ENCODE assay signal across 8 mouse cellular contexts in genomic region chr19:5654720-5655298, GRCm38 (mm10). TPM values are rescaled to one million over a fixed set of nuclear protein-coding genes. Genes with fewer than 3 reads are reported as not detected.
DNase-seq lines count a peak whose midpoint lies in the region; ATAC-seq and TF ChIP-seq lines count a peak whose summit lies in the region.

No protein-coding gene starts in this region.

- H3K9me3 ChIP-seq in kidney, embryonic 16.5 days (ENCODE audit: low read length) = no peaks in the 10 kb centered on the region
- no peaks in the 10 kb centered on the region for H3K9me3 ChIP-seq in embryonic facial prominence, embryonic 13.5 days
- no peaks in the 10 kb centered on the region for H3K9me3 ChIP-seq in intestine, postnatal 0 days (ENCODE audit: control insufficient read depth)
- no peaks in the 10 kb centered on the region for H3K9me3 ChIP-seq in neural tube, embryonic 13.5 days

- ATAC-seq in kidney, embryonic 16.5 days (ENCODE audit: low FRiP score, low TSS enrichment) = no peak
- ATAC-seq in embryonic facial prominence, embryonic 13.5 days (ENCODE audit: insufficient number of reproducible peaks, insufficient read depth, low FRiP score, low TSS enrichment, low read depth) = no peak
- ATAC-seq in intestine, postnatal 0 days = no peak; the same call in 1 of the 2 replicates
- ATAC-seq in neural tube, embryonic 13.5 days (ENCODE audit: low read depth) = no peak

- intact Hi-C loops in gastrocnemius, postnatal 36 days (cut with DNase I) = no loop called here

- peaks cover 17% of the 10 kb centered on the region for H3K4me1 ChIP-seq in kidney, embryonic 16.5 days (ENCODE audit: insufficient read depth, low read length)
- H3K4me1 ChIP-seq in embryonic facial prominence, embryonic 13.5 days = peaks cover 14% of the 10 kb centered on the region
- H3K4me1 ChIP-seq in intestine, postnatal 0 days (replicated peaks; ENCODE audit: control insufficient read depth, insufficient read depth, low read length) = no peaks in the 10 kb centered on the region; the same call in 1 of the 2 replicates
- peaks cover 14% of the 10 kb centered on the region for H3K4me1 ChIP-seq in neural tube, embryonic 13.5 days (replicated peaks)

- no peaks in the 10 kb centered on the region for H3K27me3 ChIP-seq in kidney, embryonic 16.5 days (ENCODE audit: insufficient read depth, low read length)
- peaks cover 31% of the 10 kb centered on the region for H3K27me3 ChIP-seq in embryonic facial prominence, embryonic 13.5 days
- no peaks in the 10 kb centered on the region for H3K27me3 ChIP-seq in intestine, postnatal 0 days (replicated peaks; ENCODE audit: control insufficient read depth, insufficient read depth, low read length)
- H3K27me3 ChIP-seq in neural tube, embryonic 13.5 days = peaks cover 35% of the 10 kb centered on the region

- peak overlapping the region; percentile 52 for H3K4me3 ChIP-seq in kidney, embryonic 16.5 days (ENCODE audit: low read length)
- peak overlapping the region; percentile 50 for H3K4me3 ChIP-seq in embryonic facial prominence, embryonic 13.5 days
- H3K4me3 ChIP-seq in intestine, postnatal 0 days (ENCODE audit: low read depth, low read length) = peak overlapping the region; percentile 35
- peak overlapping the region; percentile 38 for H3K4me3 ChIP-seq in neural tube, embryonic 13.5 days

- H3K9ac ChIP-seq in kidney, embryonic 16.5 days (replicated peaks; ENCODE audit: low read length) = peak overlapping the region; percentile 55
- peak overlapping the region; percentile 71 for H3K9ac ChIP-seq in embryonic facial prominence, embryonic 13.5 days
- H3K9ac ChIP-seq in intestine, postnatal 0 days (ENCODE audit: low read depth, low read length) = no peak overlapping the region
- H3K9ac ChIP-seq in neural tube, embryonic 13.5 days = peak overlapping the region; percentile 62

- TF ChIP-seq CTCF in intestine, postnatal 0 days (IDR thresholded peaks at IDR 0.05; ENCODE audit: low read depth) = no peak

- H3K27ac ChIP-seq in kidney, embryonic 16.5 days (ENCODE audit: low read length) = no peak overlapping the region
- no peak overlapping the region for H3K27ac ChIP-seq in embryonic facial prominence, embryonic 13.5 days
- no peak overlapping the region for H3K27ac ChIP-seq in intestine, postnatal 0 days (ENCODE audit: low read depth, low read length)
- H3K27ac ChIP-seq in neural tube, embryonic 13.5 days (replicated peaks) = no peak overlapping the region

- H3K36me3 ChIP-seq in kidney, embryonic 16.5 days (ENCODE audit: insufficient read depth, low read length) = peaks cover 28% of the 10 kb centered on the region
- peaks cover 30% of the 10 kb centered on the region for H3K36me3 ChIP-seq in embryonic facial prominence, embryonic 13.5 days
- peaks cover 48% of the 10 kb centered on the region for H3K36me3 ChIP-seq in intestine, postnatal 0 days (ENCODE audit: control insufficient read depth, insufficient read depth)
- H3K36me3 ChIP-seq in neural tube, embryonic 13.5 days = peaks cover 22% of the 10 kb centered on the region; the same call in 1 of the 2 replicates

- 12% methylated on average over 43 of the region's 43 CpGs for WGBS in kidney, embryonic 16.5 days
- WGBS in embryonic facial prominence, embryonic 13.5 days = 7% methylated on average over 43 of the region's 43 CpGs
- WGBS in intestine, postnatal 0 days = 26% methylated on average over 43 of the region's 43 CpGs
- WGBS in neural tube, embryonic 13.5 days = 16% methylated on average over 43 of the region's 43 CpGs

- no peak for DNase-seq in kidney, postnatal 14 days
- no peak for DNase-seq in gastrocnemius, postnatal 36 days
- DNase-seq in right cerebral cortex, postnatal 10 days (ENCODE audit: low spot score in 2 of 2) = no peak
- DNase-seq in frontal cortex, adult 2 months (ENCODE audit: extremely low spot score in 1 of 2, low spot score in 1 of 2) = no peak

- peak overlapping the region; percentile 77 for H3K4me2 ChIP-seq in kidney, embryonic 16.5 days (replicated peaks; ENCODE audit: low read depth, low read length)
- peak overlapping the region; percentile 91 for H3K4me2 ChIP-seq in embryonic facial prominence, embryonic 13.5 days
- H3K4me2 ChIP-seq in intestine, postnatal 0 days (replicated peaks; ENCODE audit: low read depth) = peak overlapping the region; percentile 76
- H3K4me2 ChIP-seq in neural tube, embryonic 13.5 days = peak overlapping the region; percentile 67

RNA-seq across cellular contexts. Expression of gene Sipa1, which starts 8.7 kb away (rescaled TPM):
- 37.1 and 39.6 TPM in 2 replicates for polyA plus RNA-seq in kidney, embryonic 16.5 days (2015; fragmentation: Nextera tagmentation; extraction: Ambion mirVana)
- polyA plus RNA-seq in embryonic facial prominence, embryonic 13.5 days (2015; fragmentation: Nextera tagmentation; extraction: Ambion mirVana) = 24.1 and 24.6 TPM in 2 replicates
- 8.2 and 9.8 TPM in 2 replicates for polyA plus RNA-seq in intestine, postnatal 0 days (2015; fragmentation: Nextera tagmentation; extraction: Ambion mirVana)
- 19.1 and 19.8 TPM in 2 replicates for polyA plus RNA-seq in neural tube, embryonic 13.5 days (2015; fragmentation: Nextera tagmentation; extraction: Ambion mirVana)
- total RNA-seq in gastrocnemius, postnatal 36 days (2021) = 1 to 10 TPM; 6.9 to 9.5 TPM
- polyA plus RNA-seq in frontal cortex, adult 2 months (2012; rRNA removed) = 18.0 and 24.0 TPM in 2 replicates

RNA-seq across cellular contexts. Expression of gene Rela, which starts 17.5 kb away (rescaled TPM):
- 56.9 and 58.3 TPM in 2 replicates for polyA plus RNA-seq in kidney, embryonic 16.5 days (2015; fragmentation: Nextera tagmentation; extraction: Ambion mirVana)
- 47.4 and 53.0 TPM in 2 replicates for polyA plus RNA-seq in embryonic facial prominence, embryonic 13.5 days (2015; fragmentation: Nextera tagmentation; extraction: Ambion mirVana)
- 28.4 and 31.9 TPM in 2 replicates for polyA plus RNA-seq in intestine, postnatal 0 days (2015; fragmentation: Nextera tagmentation; extraction: Ambion mirVana)
- 33.8 and 36.5 TPM in 2 replicates for polyA plus RNA-seq in neural tube, embryonic 13.5 days (2015; fragmentation: Nextera tagmentation; extraction: Ambion mirVana)
- 10 to 100 TPM; 12.4 to 14.9 TPM for total RNA-seq in gastrocnemius, postnatal 36 days (2021)
- 32.6 and 33.4 TPM in 2 replicates for polyA plus RNA-seq in frontal cortex, adult 2 months (2012; rRNA removed)

RNA-seq across cellular contexts. Expression of gene Map3k11, which starts 33.7 kb away (rescaled TPM):
- 41.5 and 43.8 TPM in 2 replicates for polyA plus RNA-seq in kidney, embryonic 16.5 days (2015; fragmentation: Nextera tagmentation; extraction: Ambion mirVana)
- polyA plus RNA-seq in embryonic facial prominence, embryonic 13.5 days (2015; fragmentation: Nextera tagmentation; extraction: Ambion mirVana) = 19.2 and 20.5 TPM in 2 replicates
- 29.4 and 29.7 TPM in 2 replicates for polyA plus RNA-seq in intestine, postnatal 0 days (2015; fragmentation: Nextera tagmentation; extraction: Ambion mirVana)
- 17.4 and 18.0 TPM in 2 replicates for polyA plus RNA-seq in neural tube, embryonic 13.5 days (2015; fragmentation: Nextera tagmentation; extraction: Ambion mirVana)
- total RNA-seq in gastrocnemius, postnatal 36 days (2021) = 10 to 100 TPM; 10.8 to 11.3 TPM
- 18.9 and 20.4 TPM in 2 replicates for polyA plus RNA-seq in frontal cortex, adult 2 months (2012; rRNA removed)

RNA-seq across cellular contexts. Expression of gene Pcnx3, which starts 33.9 kb away (rescaled TPM):
- polyA plus RNA-seq in kidney, embryonic 16.5 days (2015; fragmentation: Nextera tagmentation; extraction: Ambion mirVana) = 27.0 and 28.1 TPM in 2 replicates
- polyA plus RNA-seq in embryonic facial prominence, embryonic 13.5 days (2015; fragmentation: Nextera tagmentation; extraction: Ambion mirVana) = 25.6 and 26.5 TPM in 2 replicates
- 9.3 and 12.7 TPM in 2 replicates for polyA plus RNA-seq in intestine, postnatal 0 days (2015; fragmentation: Nextera tagmentation; extraction: Ambion mirVana)
- 23.0 TPM in 2 replicates for polyA plus RNA-seq in neural tube, embryonic 13.5 days (2015; fragmentation: Nextera tagmentation; extraction: Ambion mirVana)
- 10 to 100 TPM; 12.2 to 15.2 TPM for total RNA-seq in gastrocnemius, postnatal 36 days (2021)
- polyA plus RNA-seq in frontal cortex, adult 2 months (2012; rRNA removed) = 68.4 and 72.5 TPM in 2 replicates

RNA-seq across cellular contexts. Expression of gene Kat5, which starts 44.8 kb away (rescaled TPM):
- 56.1 and 57.4 TPM in 2 replicates for polyA plus RNA-seq in kidney, embryonic 16.5 days (2015; fragmentation: Nextera tagmentation; extraction: Ambion mirVana)
- polyA plus RNA-seq in embryonic facial prominence, embryonic 13.5 days (2015; fragmentation: Nextera tagmentation; extraction: Ambion mirVana) = 55.8 and 60.0 TPM in 2 replicates
- polyA plus RNA-seq in intestine, postnatal 0 days (2015; fragmentation: Nextera tagmentation; extraction: Ambion mirVana) = 37.4 and 38.6 TPM in 2 replicates
- 72.3 and 77.2 TPM in 2 replicates for polyA plus RNA-seq in neural tube, embryonic 13.5 days (2015; fragmentation: Nextera tagmentation; extraction: Ambion mirVana)
- total RNA-seq in gastrocnemius, postnatal 36 days (2021) = 10 to 100 TPM; 23.3 to 25.4 TPM
- 109 and 111 TPM in 2 replicates for polyA plus RNA-seq in frontal cortex, adult 2 months (2012; rRNA removed)
